Mouse (Mus musculus): Measurements from ENCODE around the gene Rgl2.

DNA sequence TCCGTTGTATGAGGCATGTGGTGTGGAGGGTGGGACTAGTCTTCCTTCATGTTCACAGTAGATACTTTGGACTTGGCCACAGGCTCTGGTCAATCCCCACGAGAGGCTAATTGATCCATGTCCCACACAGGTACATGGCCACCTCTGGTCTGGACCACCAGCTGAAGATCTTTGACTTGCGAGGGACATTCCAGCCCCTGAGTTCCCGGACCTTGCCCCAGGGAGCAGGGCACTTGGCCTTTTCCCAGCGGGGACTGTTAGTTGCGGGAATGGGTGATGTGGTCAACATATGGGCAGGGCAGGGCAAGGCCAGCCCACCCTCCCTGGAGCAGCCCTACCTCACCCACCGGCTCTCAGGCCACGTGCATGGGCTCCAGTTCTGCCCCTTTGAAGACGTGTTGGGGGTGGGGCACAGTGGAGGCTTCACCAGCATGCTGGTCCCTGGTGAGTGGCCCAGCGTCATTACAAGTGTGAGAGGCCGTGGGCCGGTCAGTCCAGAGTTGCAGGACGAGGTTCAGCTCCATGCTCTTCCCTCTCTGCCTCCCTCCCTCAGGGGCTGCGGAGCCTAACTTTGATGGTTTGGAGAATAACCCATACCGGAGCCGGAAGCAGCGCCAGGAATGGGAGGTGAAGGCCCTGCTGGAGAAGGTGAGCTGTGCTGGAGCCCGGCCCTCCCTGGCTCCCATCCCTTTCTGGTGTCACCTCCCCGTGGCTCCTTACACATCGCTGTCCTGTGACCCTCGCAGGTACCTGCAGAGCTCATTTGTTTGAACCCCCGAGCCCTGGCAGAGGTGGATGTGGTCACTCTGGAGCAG is 19.0 kb downstream of the Rgl2 start:
- no peak for TF ChIP-seq GATA1 (IDR thresholded peaks at IDR 0.05; ENCODE audit: low read length)
- TF ChIP-seq TAL1 (IDR thresholded peaks at IDR 0.05; ENCODE audit: low read length): no peak
